Mouse (Mus musculus) olfactory bulb, adult 2 months (tissue): ENCODE measurements around the gene Gimd1.

Experiments used
- CTCF ChIP-seq: fragments of 200-500 bp; IDR thresholded peaks from 2 replicates; pipeline ENCODE4 v1.5.1; 2012; ENCODE audit warnings: low read depth, mild to moderate bottlenecking, low read length, moderate library complexity; ENCODE audit not compliant: insufficient read depth
- POLR2A ChIP-seq: fragments of 200-500 bp; IDR thresholded peaks from 2 replicates; pipeline ENCODE4 v1.6.1; 2012; ENCODE audit warnings: mild to moderate bottlenecking, low read depth, low read length, moderate library complexity; ENCODE audit not compliant: insufficient read depth

DNA sequence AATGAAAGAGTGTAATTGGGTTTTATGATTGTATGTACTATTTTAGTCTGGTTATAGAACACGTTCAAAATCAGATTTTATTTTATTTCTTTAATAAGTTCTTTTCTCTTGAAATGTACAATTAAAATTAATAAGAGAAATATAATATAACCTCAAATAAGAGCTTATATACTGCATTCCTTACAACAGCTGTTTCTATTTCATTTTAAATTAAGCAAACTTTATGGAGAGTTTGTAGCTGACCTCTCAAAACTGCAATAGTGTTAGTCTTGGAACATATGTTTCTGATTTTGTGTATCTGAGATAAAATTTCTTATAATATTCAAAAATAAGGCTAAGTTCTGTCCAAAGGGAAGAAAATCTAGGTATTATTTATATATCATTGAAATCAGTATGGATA lies 39.0 kb upstream of the Gimd1 start:
- TF ChIP-seq CTCF (no peak), POLR2A (no peak)
